Mouse (Mus musculus) limb, embryonic 10.5 days (tissue): ENCODE measurements around the gene Rnf5. TPM values are rescaled to one million over a fixed set of nuclear protein-coding genes. Genes with fewer than 3 reads are reported as not detected.

Experiments
- DNase-seq: peaks from one replicate; pipeline ENCODE4 v3.0.0-alpha.2; 2017; ENCODE audit warnings: low spot score
- H3K27ac ChIP-seq: fragments of 300-500 bp; sonication (generic); 2 replicates; pipeline ENCODE4 v1.5.1; 2016; ENCODE audit warnings: mild to moderate bottlenecking
- H3K27me3 ChIP-seq: fragments of 300-500 bp; sonication (generic); 2 replicates; pipeline ENCODE4 v1.6.1; 2016; ENCODE audit warnings: low read depth, mild to moderate bottlenecking; ENCODE audit not compliant: poor library complexity, severe bottlenecking
- H3K36me3 ChIP-seq: fragments of 300-500 bp; sonication (generic); 2 replicates; pipeline ENCODE4 v1.6.1; 2016; ENCODE audit warnings: mild to moderate bottlenecking, moderate library complexity
- H3K4me1 ChIP-seq: fragments of 300-500 bp; sonication (generic); 2 replicates; pipeline ENCODE4 v1.6.1; 2016
- H3K4me3 ChIP-seq: fragments of 300-500 bp; sonication (generic); 2 replicates; pipeline ENCODE4 v1.5.1; 2016; ENCODE audit warnings: mild to moderate bottlenecking, moderate library complexity
- H3K9me3 ChIP-seq: fragments of 300-500 bp; sonication (generic); replicated peaks from 2 replicates; pipeline ENCODE4 v1.6.1; 2016; ENCODE audit warnings: mild to moderate bottlenecking
- WGBS: fragments of 180-500 bp; shearing (Covaris S2); methylation state at CpG from one replicate; pipeline ENCODE4 v1.1.7; 2016; 5-methylcytosine and 5-hydroxymethylcytosine counted together
- polyA plus RNA-seq: library from polyadenylated mRNA; unstranded; fragments of >200 nt; fragmentation: Nextera tagmentation; extraction: Ambion mirVana; gene quantifications from 2 replicates; pipeline ENCODE4 v1.2.1, GENCODE M21; 2016

The Rnf5 gene
- polyA plus RNA-seq, 1 experiment from 2014 or later: 162 TPM

DNA sequence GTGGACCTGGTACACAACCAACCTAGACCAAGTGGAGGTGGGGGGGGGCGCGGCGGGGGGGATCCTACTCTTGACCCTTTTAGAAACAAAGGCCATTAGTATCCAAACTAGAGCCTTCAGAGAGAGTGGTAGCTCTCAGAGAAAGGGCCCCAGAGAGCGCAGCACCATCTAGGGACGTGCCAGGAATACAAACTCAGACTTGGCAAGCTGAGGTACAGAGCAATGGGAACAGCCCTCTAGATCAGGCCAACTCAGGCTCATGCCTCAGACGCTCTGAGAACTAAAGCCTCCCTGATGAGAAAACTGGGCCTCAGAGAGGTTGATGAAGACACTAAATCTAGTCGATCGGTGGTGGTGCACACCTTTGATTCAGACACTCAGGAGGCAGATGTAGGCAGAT, 18.4 kb downstream of the Rnf5 start:
- peak overlapping the region; percentile 100; the same call in 1 of the 2 replicates for H3K27ac ChIP-seq
- H3K27me3 ChIP-seq: no peaks in the 10 kb centered on the region
- H3K4me1 ChIP-seq: peaks cover 57% of the 10 kb centered on the region
- H3K9me3 ChIP-seq: no peaks in the 10 kb centered on the region
- DNase-seq: no peak
- 95% methylated on average over 8 of the region's 8 CpGs for WGBS
- no peak overlapping the region for H3K4me3 ChIP-seq
- H3K36me3 ChIP-seq: no peaks in the 10 kb centered on the region

DNA sequence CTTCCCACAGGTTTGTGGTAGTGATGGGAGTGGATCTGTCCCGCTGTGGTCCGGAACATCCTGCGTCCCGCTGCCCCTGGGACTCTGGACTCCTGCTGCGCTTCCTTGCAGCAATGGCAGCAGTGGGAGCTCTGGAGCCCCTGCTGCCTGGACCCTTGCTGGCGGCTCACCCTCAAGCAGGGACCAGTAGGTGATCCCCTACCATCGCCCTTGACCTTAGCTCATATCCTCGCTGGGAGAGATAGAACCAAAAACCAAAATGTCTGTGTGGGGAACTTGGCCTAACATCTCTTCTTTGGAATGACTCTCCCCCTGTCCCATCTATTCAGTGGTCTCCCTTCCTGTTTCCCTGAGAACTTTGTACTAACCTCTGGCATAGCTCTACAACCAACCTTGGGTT, 19.7 kb downstream of the Rnf5 start:
- H3K4me3 ChIP-seq: no peak overlapping the region
- H3K27me3 ChIP-seq: no peaks in the 10 kb centered on the region
- no peaks in the 10 kb centered on the region for H3K9me3 ChIP-seq
- H3K4me1 ChIP-seq: peaks cover 44% of the 10 kb centered on the region
- no peak for DNase-seq
- 86% methylated on average over 8 of the region's 8 CpGs for WGBS
- H3K36me3 ChIP-seq: no peaks in the 10 kb centered on the region
- 0 out of 2 replicates have a peak overlapping the region, but pooled peaks have one; percentile 48 for H3K27ac ChIP-seq

DNA sequence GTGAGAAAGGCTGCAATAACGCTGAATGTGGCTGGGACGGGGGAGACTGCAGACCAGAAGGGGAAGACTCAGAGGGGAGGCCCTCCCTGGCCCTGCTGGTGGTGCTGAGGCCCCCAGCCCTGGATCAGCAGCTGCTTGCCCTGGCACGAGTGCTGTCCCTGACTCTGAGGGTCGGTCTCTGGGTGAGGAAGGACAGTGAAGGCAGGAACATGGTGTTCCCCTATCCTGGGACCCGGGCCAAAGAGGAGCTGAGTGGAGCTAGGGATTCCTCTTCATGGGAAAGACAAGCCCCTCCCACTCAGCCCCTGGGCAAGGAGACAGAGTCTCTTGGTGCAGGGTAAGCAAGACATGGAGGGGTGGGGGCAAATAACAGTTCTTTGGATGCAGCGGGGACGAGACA, 20.1 kb downstream of the Rnf5 start:
- Histone ChIP-seq H3K36me3 (no peaks in the 10 kb centered on the region), H3K4me1 (peaks cover 40% of the 10 kb centered on the region), H3K27me3 (no peaks in the 10 kb centered on the region), H3K27ac (peak overlapping the region; percentile 48; the same call in 1 of the 2 replicates), H3K9me3 (no peaks in the 10 kb centered on the region), H3K4me3 (no peak overlapping the region)
- WGBS: 66% methylated on average over 7 of the region's 7 CpGs
- DNase-seq: no peak

DNA sequence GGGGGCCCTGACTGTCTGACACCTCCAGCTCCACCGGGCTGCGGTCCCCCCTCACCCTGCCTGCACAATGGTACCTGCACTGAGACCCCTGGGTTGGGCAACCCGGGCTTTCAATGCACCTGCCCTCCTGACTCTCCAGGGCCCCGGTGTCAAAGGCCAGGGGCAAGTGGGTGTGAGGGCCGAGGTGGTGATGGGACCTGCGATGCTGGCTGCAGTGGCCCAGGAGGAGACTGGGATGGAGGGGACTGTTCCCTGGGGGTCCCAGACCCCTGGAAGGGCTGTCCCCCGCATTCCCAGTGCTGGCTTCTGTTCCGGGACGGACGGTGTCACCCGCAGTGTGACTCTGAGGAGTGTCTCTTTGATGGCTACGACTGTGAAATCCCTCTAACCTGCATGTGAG, 21.0 kb downstream of the Rnf5 start:
- WGBS: 82% methylated on average over 12 of the region's 12 CpGs
- H3K27ac ChIP-seq: peak overlapping the region; percentile 51; the same call in 1 of the 2 replicates
- H3K4me3 ChIP-seq: no peak overlapping the region

DNA sequence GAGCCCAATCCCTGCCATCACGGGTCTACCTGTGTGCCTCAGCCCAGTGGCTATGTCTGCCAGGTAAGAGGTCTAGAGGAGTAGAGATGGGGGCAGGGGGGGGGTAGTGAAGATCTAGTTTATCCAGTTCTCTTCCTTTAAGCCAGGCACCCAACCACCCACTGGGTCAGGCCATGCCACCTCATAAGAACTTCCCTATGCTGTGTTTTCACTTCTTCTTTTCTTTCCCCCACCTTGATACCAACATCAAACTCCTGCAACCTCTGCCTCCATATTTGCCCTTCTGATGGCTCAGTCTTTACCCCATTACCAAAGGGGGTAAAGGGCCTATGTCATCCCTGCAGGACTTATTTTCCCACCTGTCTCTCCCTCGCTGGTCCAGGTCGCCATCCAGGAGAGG, 25.4 kb downstream of the Rnf5 start:
- DNase-seq: no peak
- Histone ChIP-seq H3K27ac (no peak overlapping the region), H3K4me3 (no peak overlapping the region), H3K9me3 (no peaks in the 10 kb centered on the region), H3K36me3 (no peaks in the 10 kb centered on the region), H3K4me1 (0 out of 2 replicates have a peak, but pooled peaks cover under 1% of the 10 kb centered on the region), H3K27me3 (no peaks in the 10 kb centered on the region)
- 91% methylated on average over 3 of the region's 3 CpGs for WGBS

More for the DNA sequence above, 21.0 kb downstream of the Rnf5 start:
- Histone ChIP-seq H3K36me3 (no peaks in the 10 kb centered on the region), H3K4me1 (peaks cover 33% of the 10 kb centered on the region), H3K9me3 (no peaks in the 10 kb centered on the region), H3K27me3 (no peaks in the 10 kb centered on the region)
- no peak for DNase-seq

DNA sequence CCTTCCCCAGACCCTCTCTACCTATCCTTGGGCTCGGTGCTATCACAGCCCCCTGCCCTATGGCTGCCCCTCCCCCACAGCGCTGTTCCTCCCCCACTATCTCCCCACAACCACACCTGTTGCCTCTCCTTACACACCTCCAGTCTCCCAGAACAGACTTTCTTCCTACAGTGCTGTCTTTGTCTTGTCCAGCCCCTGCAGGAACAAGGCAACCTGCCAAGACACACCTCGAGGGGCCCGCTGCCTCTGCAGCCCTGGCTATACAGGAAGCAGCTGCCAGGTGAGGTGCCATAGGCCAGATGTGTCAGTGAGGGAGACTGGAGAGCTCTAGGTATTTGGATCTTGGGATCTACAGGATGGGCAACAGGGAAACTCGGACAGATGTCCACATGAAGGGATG, 26.9 kb downstream of the Rnf5 start:
- Histone ChIP-seq H3K4me1 (peaks cover 5% of the 10 kb centered on the region; the same call in 1 of the 2 replicates), H3K36me3 (0 out of 2 replicates have a peak, but pooled peaks cover under 1% of the 10 kb centered on the region), H3K4me3 (no peak overlapping the region), H3K27ac (no peak overlapping the region), H3K27me3 (no peaks in the 10 kb centered on the region), H3K9me3 (no peaks in the 10 kb centered on the region)
- no peak for DNase-seq
- 74% methylated on average over 5 of the region's 5 CpGs for WGBS

DNA sequence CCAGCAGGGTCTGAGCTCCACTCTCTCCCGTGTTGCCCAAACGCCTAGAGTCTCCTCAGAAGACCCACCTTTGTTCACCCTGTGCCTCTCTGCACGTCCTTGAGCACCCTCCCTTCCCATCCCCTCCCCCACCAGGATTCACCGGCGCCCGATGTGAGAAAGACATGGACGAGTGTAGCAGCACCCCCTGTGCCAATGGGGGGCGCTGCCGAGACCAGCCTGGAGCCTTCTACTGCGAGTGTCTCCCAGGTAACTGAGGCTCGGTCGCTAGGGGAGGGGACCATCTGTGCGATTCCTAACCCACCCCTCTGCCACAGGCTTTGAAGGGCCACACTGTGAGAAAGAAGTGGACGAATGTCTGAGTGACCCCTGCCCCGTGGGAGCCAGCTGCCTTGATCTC, 31.1 kb downstream of the Rnf5 start:
- Histone ChIP-seq H3K27me3 (no peaks in the 10 kb centered on the region), H3K4me3 (no peak overlapping the region), H3K36me3 (0 out of 2 replicates have a peak, but pooled peaks cover 2% of the 10 kb centered on the region), H3K4me1 (peaks cover 9% of the 10 kb centered on the region; the same call in 1 of the 2 replicates), H3K9me3 (no peaks in the 10 kb centered on the region), H3K27ac (peak overlapping the region; percentile 5; the same call in 1 of the 2 replicates)
- 17% methylated on average over 15 of the region's 15 CpGs for WGBS
- no peak for DNase-seq

DNA sequence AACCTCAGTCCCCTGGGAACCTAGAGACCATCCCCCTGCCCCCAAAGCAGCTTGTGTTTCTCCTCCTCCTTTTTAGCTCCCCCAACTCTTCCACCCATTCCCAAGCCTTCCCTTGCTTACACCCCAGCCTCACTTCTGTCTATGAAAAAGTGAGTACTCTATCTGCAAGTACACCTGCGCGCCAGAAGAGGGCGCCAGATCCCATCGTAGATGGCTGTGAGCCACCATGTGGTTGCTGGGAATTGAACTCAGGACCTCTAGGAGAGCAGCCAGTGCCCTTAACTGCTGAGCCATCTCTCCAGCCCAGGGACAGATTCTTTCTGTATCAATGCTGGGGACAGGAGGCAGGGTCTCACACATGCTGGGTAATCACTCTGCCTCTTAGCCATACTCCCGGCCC, 31.6 kb downstream of the Rnf5 start:
- DNase-seq: no peak
- 19% methylated on average over 5 of the region's 5 CpGs for WGBS
- H3K9me3 ChIP-seq: no peaks in the 10 kb centered on the region
- H3K27me3 ChIP-seq: no peaks in the 10 kb centered on the region
- H3K27ac ChIP-seq: 0 out of 2 replicates have a peak overlapping the region, but pooled peaks have one; percentile 5
- no peak overlapping the region for H3K4me3 ChIP-seq
- H3K36me3 ChIP-seq: 0 out of 2 replicates have a peak, but pooled peaks cover 2% of the 10 kb centered on the region
- H3K4me1 ChIP-seq: peaks cover 9% of the 10 kb centered on the region; the same call in 1 of the 2 replicates

DNA sequence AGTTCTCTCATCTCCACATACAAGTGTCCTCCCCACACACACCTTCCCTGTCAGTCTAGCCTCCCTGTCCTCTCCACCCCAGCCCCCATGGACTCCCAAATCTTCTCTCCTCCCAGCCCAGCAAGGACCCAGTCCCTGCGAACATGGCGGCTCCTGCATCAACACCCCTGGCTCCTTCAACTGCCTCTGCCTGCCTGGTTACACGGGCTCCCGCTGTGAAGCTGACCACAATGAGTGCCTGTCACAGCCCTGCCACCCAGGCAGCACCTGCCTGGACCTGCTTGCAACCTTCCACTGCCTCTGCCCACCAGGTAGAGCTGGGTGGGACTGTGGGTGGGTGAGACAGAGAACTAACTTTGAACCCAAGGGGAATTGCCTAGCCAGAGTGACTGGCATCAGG, 33.6 kb downstream of the Rnf5 start:
- Histone ChIP-seq H3K4me1 (peaks cover 13% of the 10 kb centered on the region), H3K4me3 (no peak overlapping the region), H3K27me3 (no peaks in the 10 kb centered on the region), H3K27ac (0 out of 2 replicates have a peak overlapping the region, but pooled peaks have one; percentile 16), H3K9me3 (no peaks in the 10 kb centered on the region), H3K36me3 (0 out of 2 replicates have a peak, but pooled peaks cover 2% of the 10 kb centered on the region)
- WGBS: 73% methylated on average over 4 of the region's 4 CpGs
- no peak for DNase-seq

DNA sequence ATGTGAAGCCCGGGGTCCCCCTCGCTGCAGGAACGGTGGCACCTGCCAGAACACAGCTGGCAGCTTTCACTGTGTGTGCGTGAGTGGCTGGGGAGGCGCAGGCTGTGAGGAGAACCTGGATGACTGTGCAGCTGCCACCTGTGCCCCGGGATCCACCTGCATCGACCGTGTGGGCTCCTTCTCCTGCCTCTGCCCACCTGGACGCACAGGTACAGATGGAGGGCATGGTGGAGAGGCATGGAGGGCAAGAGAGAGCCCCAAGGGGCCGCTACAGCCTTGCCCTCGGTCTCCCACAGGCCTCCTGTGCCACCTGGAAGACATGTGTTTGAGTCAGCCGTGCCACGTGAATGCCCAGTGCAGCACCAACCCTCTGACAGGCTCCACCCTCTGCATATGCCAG, 35.1 kb downstream of the Rnf5 start:
- 88% methylated on average over 13 of the region's 13 CpGs for WGBS
- no peak overlapping the region for H3K27ac ChIP-seq
- H3K4me3 ChIP-seq: no peak overlapping the region
- peaks cover 24% of the 10 kb centered on the region for H3K4me1 ChIP-seq
- 0 out of 2 replicates have a peak, but pooled peaks cover 2% of the 10 kb centered on the region for H3K36me3 ChIP-seq
- H3K9me3 ChIP-seq: no peaks in the 10 kb centered on the region
- DNase-seq: no peak
- no peaks in the 10 kb centered on the region for H3K27me3 ChIP-seq

DNA sequence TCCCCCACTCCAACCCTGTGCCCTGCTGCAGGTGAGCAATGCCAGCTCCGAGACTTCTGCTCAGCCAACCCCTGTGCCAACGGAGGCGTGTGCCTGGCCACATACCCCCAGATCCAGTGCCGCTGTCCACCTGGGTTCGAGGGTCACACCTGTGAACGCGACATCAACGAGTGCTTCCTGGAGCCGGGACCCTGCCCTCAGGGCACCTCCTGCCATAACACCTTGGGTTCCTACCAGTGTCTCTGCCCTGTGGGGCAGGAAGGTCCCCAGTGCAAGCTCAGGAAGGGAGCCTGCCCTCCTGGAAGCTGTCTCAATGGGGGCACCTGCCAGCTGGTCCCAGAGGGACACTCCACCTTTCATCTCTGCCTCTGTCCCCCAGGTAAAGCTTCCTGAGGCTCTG, 36.2 kb downstream of the Rnf5 start:
- DNase-seq: no peak
- H3K36me3 ChIP-seq: 0 out of 2 replicates have a peak, but pooled peaks cover 2% of the 10 kb centered on the region
- no peaks in the 10 kb centered on the region for H3K9me3 ChIP-seq
- H3K27ac ChIP-seq: no peak overlapping the region
- H3K4me1 ChIP-seq: peaks cover 22% of the 10 kb centered on the region
- no peaks in the 10 kb centered on the region for H3K27me3 ChIP-seq
- no peak overlapping the region for H3K4me3 ChIP-seq
- 68% methylated on average over 9 of the region's 9 CpGs for WGBS

DNA sequence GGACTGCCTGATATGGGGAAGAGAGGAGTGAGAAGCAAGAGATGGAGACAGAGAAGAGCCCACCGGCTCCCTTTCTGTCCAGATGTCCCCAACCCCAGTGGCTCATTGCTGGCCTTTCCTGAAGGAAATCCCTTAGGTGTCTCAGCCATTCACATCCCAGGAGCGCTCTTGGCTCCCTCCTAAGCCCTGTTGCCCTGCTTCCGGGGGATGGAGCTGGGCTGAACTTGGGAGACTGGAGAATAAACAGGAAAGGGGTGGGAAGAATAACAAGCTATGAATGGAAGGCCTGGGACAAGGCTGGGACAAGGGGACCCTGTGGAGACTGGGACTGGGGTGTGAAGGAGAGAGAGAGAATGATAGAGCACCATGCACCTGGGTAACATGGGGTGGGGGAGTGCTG, 38.7 kb downstream of the Rnf5 start:
- H3K4me3 ChIP-seq: peak overlapping the region; percentile 29

DNA sequence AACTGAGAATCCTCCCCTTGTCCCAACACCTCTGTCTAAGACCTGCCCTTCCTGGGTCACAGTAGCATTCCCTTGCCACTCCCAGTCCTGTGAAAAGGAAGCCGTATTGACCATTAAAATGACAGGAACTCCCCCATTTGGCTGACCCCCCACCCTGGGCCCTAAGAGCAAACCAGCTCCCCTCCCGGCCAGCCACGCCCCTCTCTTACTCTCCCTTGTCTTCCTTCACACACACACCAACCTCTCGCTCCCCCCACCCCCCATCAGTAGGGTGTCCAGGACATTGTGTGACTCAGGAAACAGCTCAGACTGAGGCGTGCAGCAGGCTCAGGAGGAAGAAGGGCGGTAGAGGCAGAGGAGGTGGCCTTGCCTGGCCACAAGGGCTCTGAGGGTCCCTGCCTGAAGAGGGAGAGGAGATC, 39.5 kb downstream of the Rnf5 start, which contains the start of gene Notch4:
Gene Notch4 (plus strand): TSS at position 266 of the 419 bp plus-strand sequence.
- no peak for DNase-seq
- no peaks in the 10 kb centered on the region for H3K9me3 ChIP-seq
- peak within 1 kb of the TSS; percentile 73 for H3K27ac ChIP-seq
- 2% methylated on average over 6 of the region's 6 CpGs for WGBS
- peak within 1 kb of the TSS; percentile 29 for H3K4me3 ChIP-seq
- no peaks in the 10 kb centered on the region for H3K36me3 ChIP-seq
- no peaks in the 10 kb centered on the region for H3K27me3 ChIP-seq
- H3K4me1 ChIP-seq: peaks cover 20% of the 10 kb centered on the region

More for the DNA sequence above, 38.7 kb downstream of the Rnf5 start:
- H3K9me3 ChIP-seq: no peaks in the 10 kb centered on the region
- no peak for DNase-seq
- H3K36me3 ChIP-seq: no peaks in the 10 kb centered on the region
- WGBS: 45% methylated on average over 3 of the region's 3 CpGs
- peak overlapping the region; percentile 73 for H3K27ac ChIP-seq
- no peaks in the 10 kb centered on the region for H3K27me3 ChIP-seq
- H3K4me1 ChIP-seq: peaks cover 20% of the 10 kb centered on the region
